25 mouse cellular contexts compared by ENCODE assay signal in genomic region chr1:65107654-65108279, GRCm38 (mm10). TPM values are rescaled to one million over a fixed set of nuclear protein-coding genes. Genes with fewer than 3 reads are reported as not detected.
"Had no signal": no experiment of that assay in that cellular context is flagged by ENCODE, and none has a peak within 500 bp of the region (broad histone marks: within the 10 kb centered on the region; RNA-seq: fewer than 3 reads in every experiment).

No protein-coding gene starts in this region.

- H3K4me1 ChIP-seq: limb, embryonic 13.5 days had no signal

- DNase-seq: kidney, adult 18-20 months; kidney, postnatal 10 days; left cerebral cortex, postnatal 4 days; lung, embryonic 14.5 days; lung, postnatal 10 days; lung, postnatal 4 days; midbrain, embryonic 14.5 days; retina, postnatal 1 day; right cerebral cortex, postnatal 4 days; spleen, adult 18-20 months; thymus, adult 2 months; thymus, postnatal 25 days had no signal

- H3K4me2 ChIP-seq: limb, embryonic 13.5 days; liver, embryonic 15.5 days; lung, embryonic 14.5 days; neural tube, embryonic 13.5 days had no signal

- H3K4me3 ChIP-seq: limb, embryonic 13.5 days; liver, embryonic 15.5 days; neural tube, embryonic 13.5 days had no signal

- H3K9ac ChIP-seq: limb, embryonic 13.5 days; liver, embryonic 15.5 days; lung, embryonic 14.5 days; neural tube, embryonic 13.5 days had no signal

- H3K36me3 ChIP-seq: limb, embryonic 13.5 days; liver, embryonic 15.5 days; neural tube, embryonic 13.5 days had no signal

- H3K27me3 ChIP-seq: limb, embryonic 13.5 days; liver, embryonic 15.5 days; neural tube, embryonic 13.5 days had no signal

- H3K9me3 ChIP-seq: limb, embryonic 13.5 days; liver, embryonic 15.5 days; neural tube, embryonic 13.5 days had no signal

- H3K27ac ChIP-seq: limb, embryonic 13.5 days; liver, embryonic 15.5 days; neural tube, embryonic 13.5 days had no signal

RNA-seq across cellular contexts. Expression of gene Cryga, which starts 4.6 kb away (rescaled TPM):
- total RNA-seq: left cerebral cortex, adult 18-20 months; liver, adult 2 months had no signal
- polyA plus RNA-seq: kidney, embryonic 14.5 days; large intestine, adult 2 months; limb, embryonic 13.5 days; liver, adult 2 months; liver, embryonic 15.5 days; lung, embryonic 14.5 days; midbrain, embryonic 14.5 days; neural tube, embryonic 13.5 days; stomach, embryonic 14.5 days; testis, adult 2 months; urinary bladder, adult 2 months had no signal

RNA-seq across cellular contexts. Expression of gene Gm28845, which starts 11.6 kb away (rescaled TPM):
- total RNA-seq: layer of hippocampus, adult 8-10 months; liver, adult 2 months had no signal
- polyA plus RNA-seq: kidney, embryonic 14.5 days; large intestine, adult 2 months; limb, embryonic 13.5 days; liver, adult 2 months; liver, embryonic 15.5 days; lung, embryonic 14.5 days; midbrain, embryonic 14.5 days; neural tube, embryonic 13.5 days; stomach, embryonic 14.5 days; testis, adult 2 months; thymus, adult 2 months; urinary bladder, adult 2 months had no signal

RNA-seq across cellular contexts. Expression of gene D630023F18Rik, which starts 15.2 kb away (rescaled TPM):
- total RNA-seq: liver, adult 2 months had no signal
- polyA plus RNA-seq: lung, embryonic 14.5 days; testis, adult 2 months had no signal

RNA-seq across cellular contexts. Expression of gene Crygb, which starts 25.7 kb away (rescaled TPM):
- total RNA-seq: layer of hippocampus, adult 8-10 months; layer of hippocampus, postnatal 14 days; left cerebral cortex, adult 18-20 months; left cerebral cortex, postnatal 10 days; left cerebral cortex, postnatal 4 days; liver, adult 2 months had no signal
- polyA plus RNA-seq: kidney, embryonic 14.5 days; large intestine, adult 2 months; liver, adult 2 months; liver, embryonic 15.5 days; lung, embryonic 14.5 days; midbrain, embryonic 14.5 days; testis, adult 2 months; thymus, adult 2 months; urinary bladder, adult 2 months had no signal

RNA-seq across cellular contexts. Expression of gene Crygc, which starts 34.3 kb away (rescaled TPM):
- total RNA-seq: layer of hippocampus, adult 8-10 months; layer of hippocampus, postnatal 14 days; left cerebral cortex, adult 18-20 months; left cerebral cortex, postnatal 10 days; left cerebral cortex, postnatal 4 days; liver, adult 2 months had no signal
- polyA plus RNA-seq: kidney, embryonic 14.5 days; large intestine, adult 2 months; limb, embryonic 13.5 days; liver, adult 2 months; liver, embryonic 15.5 days; lung, embryonic 14.5 days; midbrain, embryonic 14.5 days; neural tube, embryonic 13.5 days; stomach, embryonic 14.5 days; urinary bladder, adult 2 months had no signal
